Mouse (Mus musculus) thymus, postnatal 14 days (tissue): Measurements from ENCODE around the gene Pex14.
"Not testable (repeated sequence)": the region's sequence is repeated elsewhere in the genome, so short reads cannot be mapped to it uniquely, and the experiment has no call there.

ENCODE experiments used
- DNase-seq: peaks from one replicate; pipeline ENCODE4 v3.0.0; 2021

The Pex14 gene

DNA sequence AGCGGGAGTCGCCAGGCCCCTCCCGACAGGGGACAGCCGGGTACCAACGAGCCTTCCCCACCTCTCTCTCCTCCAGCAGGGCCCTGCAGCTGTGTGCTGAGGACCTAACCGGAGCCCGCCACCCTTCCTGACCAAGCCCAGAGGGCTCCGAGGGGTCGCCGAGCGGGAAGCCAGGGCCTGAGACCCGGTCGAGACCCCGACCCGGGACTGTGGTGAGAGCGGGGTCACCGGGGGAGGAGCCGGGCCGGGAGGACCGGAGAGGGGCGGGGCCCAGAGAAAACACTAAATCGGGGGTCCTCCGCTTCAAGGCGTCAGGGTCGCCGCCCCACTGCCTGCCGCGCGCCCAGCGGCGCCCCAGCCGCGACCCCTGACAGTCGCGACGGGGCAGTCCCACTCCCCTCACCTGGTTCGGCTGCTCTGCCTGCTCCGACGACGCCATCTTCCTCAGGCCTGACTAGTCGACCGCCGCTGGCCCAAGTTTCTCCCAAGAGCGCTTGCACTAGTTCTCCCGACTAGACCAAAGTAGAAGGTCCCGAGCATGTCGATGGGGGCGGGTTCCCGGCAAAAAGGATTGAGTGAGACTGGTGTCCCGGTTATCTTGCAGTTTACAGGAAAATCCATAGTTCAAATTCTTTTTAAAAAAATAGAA is at the start of gene Pex14:
Gene Pex14, minus strand, starts transcription at position 508 of the 649 bp plus-strand sequence.
- DNase-seq: peak; percentile 91

DNA sequence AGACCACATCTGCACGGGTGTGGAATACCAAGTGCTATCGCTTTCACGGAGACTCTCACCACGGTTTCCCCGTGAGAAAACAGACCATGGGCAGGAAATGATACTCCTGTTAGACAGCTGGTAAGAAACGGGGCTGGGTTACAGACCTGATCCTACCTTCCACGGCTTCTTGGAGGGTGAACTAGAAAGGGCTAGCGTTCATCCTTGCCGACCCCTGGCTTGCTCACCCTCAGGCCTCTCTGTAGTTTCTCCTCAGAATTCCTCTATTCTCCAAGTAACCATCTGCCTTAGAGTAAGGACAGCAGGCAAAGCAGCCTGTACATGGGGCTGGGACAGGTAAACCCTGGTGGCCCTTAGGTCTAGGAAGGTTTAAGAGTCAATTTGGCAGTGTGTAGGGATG is 49.5 kb upstream of the Pex14 start:
- DNase-seq: no peak

DNA sequence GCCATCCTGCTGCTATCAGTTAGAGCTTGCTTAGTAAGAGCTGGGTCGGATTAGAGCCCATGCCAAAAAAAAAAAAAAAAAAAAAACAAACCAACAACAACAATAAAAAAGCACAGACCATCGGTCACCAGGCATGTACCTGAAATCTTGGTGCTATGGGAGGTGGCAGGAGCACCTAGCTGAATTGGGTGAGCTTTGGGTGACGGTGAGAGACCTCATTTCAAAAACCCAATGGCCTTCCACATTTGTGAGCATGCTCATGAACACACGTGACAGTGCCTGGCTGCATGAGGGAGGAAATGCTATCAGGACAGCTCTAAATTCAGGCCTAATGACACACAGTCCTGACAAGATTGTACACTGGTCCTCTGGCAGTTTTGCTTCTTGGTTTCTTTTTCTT is 48.4 kb upstream of the Pex14 start:
- no peak for DNase-seq

DNA sequence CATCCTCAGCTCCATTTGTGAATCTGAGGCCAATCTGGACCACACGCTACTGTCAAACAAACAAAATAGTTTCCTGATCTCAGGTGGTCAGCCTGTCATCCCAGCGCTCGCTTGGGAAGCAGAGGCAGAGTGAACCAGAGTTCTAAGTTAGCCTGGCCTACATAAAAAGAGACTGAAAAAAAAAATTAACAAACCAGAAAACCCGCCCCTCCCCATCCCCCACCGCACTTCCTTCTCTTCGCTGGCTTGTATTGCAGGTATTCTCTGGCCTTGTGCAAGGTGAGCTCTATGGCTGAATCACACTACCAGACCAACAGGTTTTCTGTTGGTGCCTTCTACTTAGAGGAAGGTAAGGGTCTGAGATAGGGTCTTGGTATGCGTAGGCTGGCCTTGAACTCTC is 47.9 kb upstream of the Pex14 start:
- no peak for DNase-seq

DNA sequence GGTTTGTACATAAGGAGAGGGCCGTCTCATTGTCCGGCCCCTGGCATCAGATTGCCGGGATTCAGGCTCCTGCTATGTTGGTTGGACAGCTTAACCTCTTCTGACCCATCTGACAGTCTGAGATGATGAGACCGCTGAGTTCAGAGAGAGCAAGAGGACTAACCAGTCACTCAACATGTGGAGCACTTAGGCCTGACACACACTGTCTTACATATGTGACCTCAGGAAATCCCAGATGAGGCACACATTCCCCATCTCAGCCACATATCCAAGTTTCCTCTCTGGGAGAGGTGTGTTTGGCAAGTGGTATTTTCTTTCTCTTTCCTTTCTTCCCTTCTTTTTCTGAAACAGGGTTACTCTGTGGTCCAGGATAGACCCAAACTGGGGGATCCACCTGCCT is 45.5 kb upstream of the Pex14 start:
- DNase-seq: no peak

DNA sequence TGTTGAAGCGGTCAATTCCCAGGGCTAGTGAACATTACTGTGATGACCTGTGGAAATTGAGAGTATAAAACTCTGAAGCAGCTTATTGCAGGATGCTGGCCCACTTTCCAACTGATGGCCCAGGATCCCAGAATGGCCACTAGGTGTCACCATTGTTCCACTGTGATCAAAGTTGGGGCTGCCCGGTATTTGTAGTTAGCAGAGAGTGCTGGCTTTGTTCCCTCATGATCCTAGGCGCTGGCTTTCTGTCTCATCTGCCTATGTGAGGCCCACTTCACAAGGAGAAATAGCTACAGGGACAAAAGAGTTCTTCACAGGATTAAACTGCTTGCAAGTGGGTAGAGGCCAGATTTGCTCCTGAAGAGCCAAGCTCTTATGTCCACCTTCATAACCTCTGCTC is 44.8 kb upstream of the Pex14 start:
- DNase-seq: peak; percentile 79

DNA sequence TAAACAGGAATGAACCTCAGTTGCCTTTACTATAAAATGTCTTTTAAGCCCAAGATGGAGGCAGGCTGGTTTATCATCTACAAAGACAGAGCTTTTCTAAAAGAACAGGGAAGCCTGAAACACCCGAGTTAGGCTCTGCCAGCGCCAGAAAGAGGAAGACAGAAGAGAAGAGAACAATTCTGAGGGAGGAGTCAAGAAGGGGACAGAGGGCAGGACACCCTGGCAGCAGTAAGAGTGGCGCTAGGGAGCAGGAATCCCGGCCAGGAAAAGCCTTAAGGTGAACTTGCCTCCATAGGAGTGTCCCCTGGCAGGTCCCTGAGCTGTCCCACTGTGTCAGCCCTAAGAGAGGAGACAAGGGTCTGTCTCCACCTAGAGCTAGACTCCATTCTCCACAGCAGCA is 43.9 kb upstream of the Pex14 start:
- DNase-seq: no peak

DNA sequence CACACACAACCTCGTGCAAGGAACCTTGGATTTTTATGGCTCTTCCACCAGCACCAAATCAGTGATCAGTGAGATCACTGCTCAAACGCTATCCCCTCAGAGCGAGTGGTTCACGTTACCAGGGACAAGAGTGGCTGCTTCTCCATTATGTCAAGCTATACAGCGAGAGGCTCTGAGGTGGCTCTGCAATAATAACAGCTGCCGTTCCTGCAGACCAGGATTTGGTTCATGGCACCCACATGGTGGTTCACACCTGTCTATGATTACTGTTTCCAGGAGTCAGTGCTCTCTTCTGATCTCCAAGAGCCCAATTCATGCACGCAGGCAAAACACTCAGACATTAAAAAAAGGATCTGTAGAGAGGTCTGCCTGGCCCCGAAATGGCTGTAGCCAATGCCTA is 38.8 kb upstream of the Pex14 start:
- no peak for DNase-seq

DNA sequence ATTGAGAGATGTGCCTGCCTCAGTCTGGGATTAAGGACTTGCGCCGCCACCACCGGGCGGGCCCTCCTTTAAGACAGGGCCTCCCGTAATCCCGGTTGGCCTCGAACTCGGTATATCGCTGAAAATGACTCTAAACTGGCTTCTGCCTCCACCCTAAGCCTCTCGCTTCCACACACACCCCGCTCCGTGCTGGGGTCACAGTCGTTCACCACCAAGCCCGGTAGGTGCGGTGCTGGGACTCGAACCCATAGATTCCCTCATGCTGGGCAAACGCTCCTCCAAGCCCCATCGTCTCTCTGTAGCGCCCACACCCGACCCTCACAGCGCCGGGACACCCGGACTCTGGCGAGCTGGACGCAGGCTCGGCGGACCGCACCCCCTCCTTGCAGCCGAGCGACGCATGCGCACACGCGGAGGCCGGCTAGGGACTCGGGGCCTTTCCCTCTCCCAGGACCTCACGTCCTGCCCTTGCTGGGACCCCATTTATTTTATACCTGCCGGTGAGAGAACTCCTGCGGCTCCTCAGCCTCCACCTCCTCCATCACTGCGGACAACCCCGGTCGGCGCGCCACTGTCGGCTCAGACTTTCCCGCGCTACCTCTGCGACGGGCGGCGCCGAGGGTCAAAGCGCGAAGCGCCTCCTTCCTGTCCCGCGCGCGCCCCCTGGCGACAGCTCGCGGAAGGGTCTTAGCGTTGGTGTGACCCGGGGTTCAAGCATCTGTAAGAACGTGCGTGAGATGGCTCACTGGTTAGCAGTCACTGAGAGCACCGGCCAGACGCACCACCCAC is 37.5 kb upstream of the Pex14 start, which contains the start of gene Cenps:
Gene Cenps, minus strand, starts transcription at position 648 of the 789 bp plus-strand sequence.
- peak; percentile 93 for DNase-seq

DNA sequence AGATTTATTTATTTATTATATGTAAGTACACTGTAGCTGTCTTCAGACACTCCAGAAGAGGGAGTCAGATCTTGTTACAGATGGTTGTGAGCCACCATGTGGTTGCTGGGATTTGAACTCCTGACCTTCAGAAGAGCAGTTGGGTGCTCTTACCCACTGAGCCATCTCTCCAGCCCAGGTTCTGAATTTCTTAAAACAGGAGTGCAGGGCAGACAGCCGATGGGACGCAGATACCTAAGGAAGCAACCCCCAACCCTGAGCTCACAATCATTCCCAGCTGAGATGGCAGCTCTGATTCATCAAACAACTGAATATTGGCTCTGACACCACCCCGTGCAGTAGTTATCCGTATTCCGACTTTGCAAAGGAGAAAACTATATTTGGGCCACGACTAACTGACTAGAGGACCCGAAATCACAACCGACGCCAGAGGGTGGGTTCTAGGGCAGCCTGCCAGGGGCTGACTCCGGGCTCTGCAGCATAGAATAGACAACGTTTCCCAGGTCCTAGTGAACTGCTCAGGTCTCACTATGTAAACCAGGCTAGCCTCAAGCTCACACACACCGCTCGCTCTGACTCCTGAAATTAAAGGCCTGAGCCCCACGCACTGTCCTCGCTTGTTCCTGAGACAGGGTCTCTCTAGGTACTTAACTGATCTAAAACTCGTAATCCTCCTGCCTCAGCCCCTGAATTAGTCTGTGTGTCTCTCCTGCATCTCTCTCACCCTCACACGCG is 36.6 kb upstream of the Pex14 start:
- no peak for DNase-seq

DNA sequence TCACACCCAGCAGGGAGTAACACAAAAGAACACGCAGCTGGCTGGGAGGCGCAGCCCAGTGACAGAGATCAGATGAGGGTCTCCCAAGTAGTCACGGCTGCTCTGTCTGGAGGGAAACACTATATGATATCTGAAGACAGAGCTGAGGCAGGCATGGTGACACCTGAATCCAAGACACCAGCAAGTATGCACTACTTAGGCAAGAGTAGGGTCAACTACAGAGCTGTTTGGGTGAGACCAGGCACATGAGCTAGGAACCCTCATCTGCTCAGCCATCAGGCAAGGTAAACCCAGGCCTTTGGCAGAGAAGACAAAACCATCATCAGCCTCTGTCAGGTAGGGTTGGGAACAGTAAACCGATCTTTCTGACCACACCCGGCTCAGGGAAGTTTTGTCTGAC is 33.7 kb upstream of the Pex14 start:
- DNase-seq: no peak

DNA sequence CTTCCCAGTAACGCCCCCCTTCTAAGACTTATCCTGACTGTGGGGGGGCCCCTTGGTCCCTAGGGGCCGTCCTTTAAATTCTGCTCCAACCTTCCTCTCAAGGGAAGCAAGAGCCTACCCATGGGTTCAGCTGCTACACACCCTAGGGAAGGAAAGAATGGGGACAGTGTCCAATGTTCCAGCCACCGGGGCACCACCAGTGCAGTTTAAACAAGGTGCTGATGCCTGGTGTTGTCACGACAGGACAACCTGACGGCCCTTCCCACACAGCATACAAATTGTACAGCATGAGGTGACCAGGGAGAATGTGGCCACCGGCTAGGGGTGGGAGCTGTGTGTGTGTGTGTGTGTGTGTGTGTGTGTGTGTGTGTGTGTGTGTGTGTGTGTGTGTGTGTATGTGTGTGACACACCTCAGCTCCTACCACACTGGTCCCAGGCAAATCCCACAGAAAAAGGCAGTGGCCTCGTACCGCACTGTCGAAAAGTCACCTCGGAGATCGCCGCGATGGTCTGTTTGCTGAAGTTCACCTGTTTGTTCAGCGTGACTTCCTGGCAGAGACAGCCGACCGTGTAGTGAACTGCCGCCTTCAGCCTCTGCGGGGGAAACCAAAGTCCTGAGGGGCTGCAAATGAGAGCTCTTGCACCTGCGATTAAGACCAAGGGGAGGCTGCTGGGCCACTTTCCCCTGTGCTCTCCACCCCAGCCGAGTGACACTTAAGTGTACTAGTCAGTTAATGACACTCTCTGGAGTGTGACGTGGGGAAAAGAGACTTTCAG is 32.3 kb upstream of the Pex14 start:
- no peak for DNase-seq

DNA sequence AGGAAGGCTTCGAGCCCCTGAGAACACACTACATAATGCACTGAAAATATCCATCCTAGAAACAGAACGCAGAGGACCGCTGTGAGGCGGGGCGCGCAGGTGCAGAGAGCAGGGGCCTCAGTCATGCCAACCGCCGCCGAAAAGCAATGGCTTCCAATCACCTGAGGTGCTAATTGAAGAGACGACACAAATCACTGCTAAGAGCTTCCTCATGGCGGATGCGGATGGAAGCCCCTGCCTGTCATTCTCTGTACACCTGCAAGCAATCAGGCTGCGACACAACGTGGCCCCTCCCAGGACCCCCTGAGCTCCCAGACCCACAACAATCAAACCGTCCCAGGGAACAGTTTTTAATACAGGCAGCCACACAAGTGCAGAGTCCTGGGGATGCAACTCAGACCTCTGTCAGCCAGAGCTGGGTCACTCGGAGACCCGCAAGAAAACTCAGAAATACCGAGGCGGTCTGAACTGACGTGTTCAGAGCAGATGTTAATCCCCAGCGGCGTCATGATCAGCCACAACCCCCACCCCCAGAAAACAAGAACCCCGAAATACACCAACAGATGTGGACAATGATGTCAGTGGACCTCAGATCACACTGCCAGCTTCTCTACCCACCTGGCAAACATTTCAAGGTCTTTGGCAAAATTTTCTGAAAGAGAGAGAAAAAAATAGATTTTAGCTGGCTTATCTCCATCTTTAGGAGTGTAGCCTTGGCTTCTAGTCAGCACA is 31.5 kb upstream of the Pex14 start:
- DNase-seq: no peak

DNA sequence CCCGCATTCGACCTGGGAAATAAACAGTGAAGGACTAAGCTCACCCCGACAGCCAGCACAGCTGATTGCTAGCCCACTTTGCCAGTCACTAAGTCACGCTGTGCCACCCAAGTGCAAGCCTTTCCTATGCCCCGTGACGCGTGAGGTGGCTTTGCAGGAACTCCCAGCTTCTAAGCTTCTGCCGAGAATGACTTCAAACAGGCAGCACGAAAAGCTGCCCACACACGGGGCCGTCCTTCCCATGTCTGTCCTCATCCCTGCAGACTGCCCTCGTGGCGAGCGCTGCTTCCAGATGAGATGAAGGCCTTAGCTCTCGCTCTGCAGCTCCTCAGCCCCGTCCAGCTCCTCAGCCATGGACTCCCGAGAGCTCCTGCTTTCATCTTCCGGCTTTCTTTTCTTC is 28.8 kb upstream of the Pex14 start:
- DNase-seq: no peak

DNA sequence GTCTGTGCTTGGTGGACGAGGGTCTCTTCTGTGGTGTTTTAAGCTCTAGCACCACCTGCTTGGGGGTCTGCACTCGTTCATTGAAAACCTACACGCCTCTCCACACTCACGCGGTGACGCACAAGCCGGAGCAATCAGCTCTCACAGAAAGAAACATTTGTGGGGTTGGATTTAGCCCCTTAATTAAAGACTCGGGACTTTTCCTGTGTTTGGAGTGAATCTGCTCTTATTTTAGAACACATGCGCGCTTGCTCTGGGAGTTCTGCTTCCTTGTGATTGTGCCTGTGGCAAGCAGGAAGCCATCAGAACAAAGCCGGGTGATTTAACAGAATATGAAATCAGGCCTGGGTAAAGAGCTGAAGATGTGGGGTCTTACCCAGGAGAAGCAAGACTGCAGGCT is 27.0 kb upstream of the Pex14 start, which contains the start of gene Cort:
Gene Cort, minus strand, starts transcription at position 101 of the 400 bp plus-strand sequence.
- DNase-seq: no peak

DNA sequence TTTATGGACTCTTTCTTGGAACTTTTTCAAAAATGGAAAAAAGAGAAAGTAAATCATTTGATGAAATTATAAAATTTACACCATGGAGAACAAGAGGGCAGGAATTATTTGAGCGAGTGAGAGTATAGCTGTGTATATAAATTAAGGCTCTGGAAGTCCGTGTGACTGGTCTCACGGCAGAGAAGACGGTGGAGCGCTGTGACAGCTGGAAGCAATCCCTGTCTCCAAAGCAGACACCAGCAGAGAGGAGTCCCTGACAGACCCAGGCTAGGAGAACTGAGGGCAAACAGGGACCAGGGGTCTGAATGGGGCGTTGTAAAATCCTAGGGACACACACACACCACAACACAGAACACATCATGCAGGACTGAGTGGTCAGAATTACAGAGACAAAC is 26.4 kb upstream of the Pex14 start:
- DNase-seq: no peak

DNA sequence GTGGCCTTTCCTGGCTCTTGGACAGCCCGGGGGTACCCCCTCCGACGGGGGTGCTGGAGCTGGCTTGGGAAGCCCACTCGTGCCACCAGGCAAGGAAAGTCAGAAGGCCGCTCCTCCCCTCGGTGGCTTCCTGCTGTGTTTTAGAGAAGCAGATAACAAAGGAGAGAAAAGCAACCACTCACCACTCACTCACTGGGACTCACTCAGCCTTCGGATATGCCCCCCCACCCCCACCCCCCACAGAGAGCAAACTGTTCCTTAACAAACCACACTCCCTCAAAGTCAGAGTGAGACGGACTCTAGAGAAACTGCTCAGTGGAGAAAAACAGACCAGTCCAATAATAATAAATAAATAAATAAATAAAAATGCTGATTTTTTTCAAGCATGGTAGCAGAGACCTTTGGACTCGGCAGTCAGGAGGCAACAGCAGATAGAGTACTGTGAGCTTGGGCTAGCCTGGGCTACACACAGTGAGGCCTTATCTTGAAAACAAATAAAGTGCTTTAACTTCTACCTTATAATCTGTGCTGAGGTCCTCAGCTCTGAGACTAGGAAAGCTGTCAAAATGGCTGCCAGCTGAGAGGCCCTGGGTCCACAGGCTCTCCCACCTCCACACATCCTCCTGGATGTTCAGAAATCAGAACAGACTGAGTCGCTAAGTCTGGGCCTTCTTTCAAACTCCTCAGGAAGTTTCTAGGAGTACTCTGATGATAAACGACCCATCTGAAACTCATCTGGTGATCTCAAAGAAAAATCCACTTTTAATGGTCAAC is 25.9 kb upstream of the Pex14 start:
- no peak for DNase-seq

DNA sequence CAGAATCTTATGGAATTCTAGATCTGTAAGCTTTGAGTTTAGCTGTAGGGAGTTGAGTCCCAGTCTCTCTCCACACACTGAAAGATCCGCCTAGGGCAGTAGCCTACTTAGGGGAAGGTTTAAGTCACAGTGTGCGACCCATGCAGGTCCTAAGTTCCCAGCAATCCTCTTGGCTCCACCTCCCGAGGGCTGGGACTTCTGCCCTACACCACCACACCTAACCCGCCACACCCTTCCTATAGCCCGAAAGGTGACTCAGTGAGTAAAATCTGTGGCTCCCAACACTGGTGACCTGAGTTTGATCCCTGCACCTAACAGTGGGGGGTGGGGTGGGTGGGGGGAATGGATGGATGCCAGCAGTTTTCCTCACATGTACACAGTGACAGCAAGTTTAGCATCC is 23.8 kb upstream of the Pex14 start:
- no peak for DNase-seq

DNA sequence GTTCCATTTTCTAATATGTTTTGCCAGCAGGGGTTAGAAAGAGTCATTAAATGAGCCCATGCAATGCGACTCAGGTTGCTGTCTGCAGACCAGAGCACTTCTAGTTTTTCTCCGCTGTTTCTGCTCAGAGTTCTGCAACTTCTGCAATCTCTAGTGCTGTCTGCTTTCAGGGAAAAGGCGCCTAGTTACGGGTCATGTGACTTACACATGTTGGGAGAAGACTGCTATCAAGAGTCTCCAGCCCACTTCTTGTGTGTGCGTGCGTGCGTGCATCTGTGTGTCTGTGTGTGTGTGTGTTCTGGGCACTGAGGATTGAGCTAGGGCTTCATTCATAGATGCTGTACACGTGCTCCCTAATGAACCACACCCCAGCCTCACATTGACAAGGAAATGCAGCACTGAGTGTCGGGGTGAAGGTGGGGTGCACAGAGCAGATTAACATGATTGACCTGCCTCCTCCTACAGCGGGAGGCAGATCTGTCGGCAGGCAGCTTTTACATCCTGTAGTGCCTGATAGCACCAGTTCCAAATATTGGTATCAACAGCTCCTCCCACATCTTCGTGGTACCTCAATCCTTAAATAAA is 20.4 kb upstream of the Pex14 start:
- not testable (repeated sequence) for DNase-seq

DNA sequence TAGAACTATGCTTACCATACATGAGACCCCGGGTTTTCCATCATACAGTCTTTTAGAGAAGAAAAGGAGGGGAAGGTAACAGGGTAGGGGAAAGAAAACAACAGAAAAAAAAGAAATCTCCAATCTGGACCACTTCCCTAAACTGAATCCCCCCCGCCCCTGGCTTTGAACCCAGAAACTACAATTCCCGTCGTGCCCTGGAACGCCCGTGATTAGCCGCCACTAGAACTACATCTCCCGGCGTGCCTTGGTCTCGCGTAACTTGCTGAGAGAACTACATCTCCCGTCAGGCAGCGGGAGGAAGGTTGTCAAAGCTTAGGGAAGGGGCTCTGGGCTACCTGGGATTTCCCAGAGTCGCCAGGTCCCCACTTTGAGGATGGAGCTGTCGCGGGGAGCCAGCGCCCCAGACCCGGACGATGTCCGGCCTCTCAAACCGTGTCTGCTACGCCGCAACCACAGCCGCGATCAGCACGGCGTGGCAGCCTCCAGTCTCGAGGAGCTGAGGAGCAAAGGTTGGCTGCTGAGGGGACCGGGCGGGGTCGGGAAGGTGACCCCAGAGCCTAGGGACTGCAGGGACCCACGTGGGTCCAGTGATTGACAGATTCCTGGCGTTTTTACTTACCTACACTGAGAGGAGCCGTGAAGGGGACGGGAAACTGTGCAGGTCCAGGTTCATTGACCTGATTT is 4.3 kb upstream of the Pex14 start, which contains the start of gene Dffa:
Gene Dffa, plus strand, starts transcription at position 272 of the 687 bp plus-strand sequence.
- peak; percentile 94 for DNase-seq
